Mouse (Mus musculus) cerebellum, adult 11-12 months (tissue): Measurements from ENCODE around the gene Nrip1.
"Not testable (repeated sequence)": the region's sequence is repeated elsewhere in the genome, so short reads cannot be mapped to it uniquely, and the experiment has no call there.

Experiments used
- DNase-seq: peaks from one replicate; pipeline ENCODE4 v3.0.0; 2022

The Nrip1 gene

DNA sequence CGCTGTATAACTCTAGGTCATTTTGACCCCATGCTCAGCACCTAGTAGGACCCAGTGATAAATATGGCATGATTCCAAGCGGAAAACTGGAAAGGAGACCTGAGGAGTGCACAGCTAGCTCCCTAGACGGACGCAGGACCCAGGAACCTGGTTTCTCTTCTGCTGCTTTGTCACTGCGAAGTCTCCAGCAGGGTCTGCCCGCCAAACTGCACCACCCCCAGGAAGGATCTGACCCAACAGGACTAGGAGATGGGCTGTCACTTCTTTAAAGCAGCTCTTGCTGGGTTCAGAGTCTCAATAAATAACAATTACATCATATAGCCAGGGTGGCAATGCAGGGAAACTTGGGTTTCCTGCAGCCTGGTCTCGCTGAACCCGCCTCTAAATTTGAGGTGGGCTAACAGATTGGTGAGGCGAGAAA, at the start of gene Nrip1:
Nrip1 (minus strand) TSS at position 157 of the 421 bp plus-strand sequence.
- peak; percentile 80 for DNase-seq

DNA sequence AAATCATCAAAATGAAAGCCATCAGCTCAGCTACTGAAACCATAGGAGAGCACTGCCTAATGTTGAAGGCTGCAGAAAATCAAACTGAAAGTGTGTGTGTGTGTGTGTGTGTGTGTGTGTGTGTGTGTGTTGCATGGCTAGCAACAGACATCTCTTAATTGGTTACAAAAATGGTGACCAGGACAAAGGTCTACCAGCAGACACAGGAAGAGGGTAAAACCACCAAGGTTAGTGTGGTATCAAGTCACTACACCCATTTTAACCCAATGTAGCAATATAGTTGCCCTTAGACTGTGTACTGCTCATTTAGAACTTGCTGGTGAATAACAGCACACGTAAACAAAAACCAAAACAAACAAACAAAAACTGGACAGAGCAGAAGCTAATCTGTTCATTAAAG, 48.9 kb upstream of the Nrip1 start:
- DNase-seq: no peak

DNA sequence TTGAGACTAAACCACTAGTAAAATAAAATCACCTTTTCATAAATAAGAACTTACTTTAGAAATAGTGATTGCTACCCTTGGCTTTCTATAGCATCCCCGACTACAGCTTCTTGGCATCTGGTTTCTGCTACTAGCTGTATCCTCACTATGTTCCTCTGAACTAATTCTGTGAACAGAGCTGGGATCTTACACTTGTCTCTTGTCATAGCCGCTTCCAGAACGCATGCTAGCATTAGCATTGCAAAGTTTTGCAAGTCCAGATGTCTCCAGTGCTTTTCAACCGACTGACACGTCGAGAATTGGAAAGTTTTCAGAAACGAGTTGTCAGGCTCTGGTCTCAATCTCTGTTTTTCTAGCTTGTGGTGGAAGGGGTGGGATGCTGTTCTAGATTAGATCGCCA, 46.2 kb upstream of the Nrip1 start:
- DNase-seq: no peak

DNA sequence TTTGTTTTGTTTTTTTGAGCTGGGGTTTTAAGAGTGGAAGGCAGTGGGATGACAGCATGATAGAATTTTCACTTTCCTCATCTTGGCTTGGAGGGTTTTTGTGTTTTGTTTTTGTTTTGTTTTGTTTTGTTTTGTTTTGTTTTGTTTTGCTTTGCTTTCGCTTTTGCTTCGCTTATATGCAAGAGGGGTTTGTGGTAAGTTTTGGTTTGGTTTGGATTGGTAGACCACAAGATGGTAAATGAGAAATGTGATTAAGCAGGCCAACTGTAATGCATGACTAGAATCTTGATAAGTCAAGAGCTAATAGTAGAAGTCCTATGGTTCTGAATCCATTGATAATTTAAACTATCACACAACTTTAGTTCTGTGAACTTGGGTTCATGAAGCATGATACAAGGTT, 42.9 kb upstream of the Nrip1 start:
- DNase-seq: no peak

DNA sequence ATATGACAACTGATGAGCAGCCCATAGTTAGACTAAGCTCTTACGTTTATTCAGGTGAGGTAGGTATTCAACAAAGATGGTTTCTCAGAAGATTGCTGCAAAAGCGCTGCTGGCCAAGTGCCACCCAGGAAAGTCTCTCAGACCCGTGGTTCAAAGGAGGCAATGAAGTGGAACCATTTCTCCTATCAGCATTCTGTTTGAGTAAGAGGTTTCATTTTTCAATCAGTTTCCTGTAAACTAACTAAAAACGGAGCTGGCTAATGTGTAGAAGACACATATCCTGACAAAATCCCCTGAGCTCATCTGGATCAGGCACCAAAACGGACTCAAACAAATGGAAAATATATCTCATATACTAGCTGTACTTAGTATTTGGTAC, 42.4 kb upstream of the Nrip1 start:
- no peak for DNase-seq

DNA sequence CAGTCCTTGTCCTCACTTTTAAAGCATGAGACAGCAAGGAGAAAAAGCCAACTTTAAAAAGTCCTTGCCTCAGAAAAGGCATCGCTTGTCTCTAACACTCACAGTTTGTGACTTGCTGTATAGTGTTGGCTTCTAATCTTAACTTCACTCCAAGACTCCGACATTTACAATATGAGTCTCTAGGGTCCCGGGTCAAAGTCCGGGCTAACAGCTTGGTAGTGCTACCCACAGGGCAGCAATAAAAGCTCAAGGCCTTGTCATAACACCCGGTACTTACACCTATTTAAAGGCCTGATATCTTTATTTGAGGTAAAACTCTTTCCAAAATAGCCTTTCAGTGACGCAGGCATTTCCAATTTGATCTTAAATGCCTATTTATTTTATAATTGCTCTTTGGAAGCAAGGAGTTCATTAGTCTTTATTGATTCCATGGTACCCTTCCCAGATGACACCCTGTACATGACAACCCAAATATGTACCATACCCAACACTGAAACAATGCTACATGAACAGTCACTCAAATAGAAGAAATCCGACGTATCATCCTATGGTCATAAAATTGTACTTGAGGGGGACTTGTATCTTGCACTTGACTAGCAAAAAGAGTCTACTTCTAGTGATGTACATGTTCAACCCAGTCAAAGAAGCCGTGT, 41.9 kb upstream of the Nrip1 start:
- DNase-seq: no peak

DNA sequence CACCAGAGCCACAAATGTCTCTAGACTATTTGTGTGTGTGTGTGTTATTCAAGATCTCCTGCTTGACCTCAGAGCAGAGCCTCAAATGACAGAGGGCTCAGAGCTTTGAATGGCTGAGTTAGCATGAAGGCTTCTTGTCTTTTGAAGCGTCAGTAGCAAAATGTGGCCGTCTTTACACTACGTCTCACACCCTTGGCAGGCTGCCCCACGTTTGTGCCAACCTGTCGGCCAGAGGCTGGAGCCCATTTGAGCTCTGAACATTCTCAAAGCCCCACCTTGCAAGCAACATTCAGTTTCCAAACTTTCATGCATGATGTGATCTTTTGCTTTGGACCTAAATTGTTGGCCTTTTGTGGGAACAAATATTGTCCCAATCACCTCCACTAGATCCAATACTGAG, 40.9 kb upstream of the Nrip1 start:
- DNase-seq: no peak

DNA sequence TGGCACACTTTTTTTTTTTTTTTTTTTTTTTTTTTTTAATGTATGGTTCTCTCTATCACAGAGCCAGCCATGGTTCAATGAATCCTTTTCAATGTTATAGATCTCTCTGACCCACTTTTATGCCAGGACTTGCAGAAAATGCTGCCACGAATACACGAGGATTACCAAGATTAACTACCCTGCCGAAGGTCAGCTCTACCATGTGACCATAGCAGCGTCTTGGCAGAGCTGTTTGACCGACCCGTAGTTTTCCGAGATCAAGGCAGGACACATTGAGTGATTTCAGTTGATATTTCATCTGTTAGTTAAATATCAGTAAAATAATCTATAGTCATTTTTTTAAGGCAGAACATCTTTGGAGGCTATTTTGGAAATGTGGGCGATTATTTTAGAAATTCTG, 40.0 kb upstream of the Nrip1 start:
- no peak for DNase-seq

DNA sequence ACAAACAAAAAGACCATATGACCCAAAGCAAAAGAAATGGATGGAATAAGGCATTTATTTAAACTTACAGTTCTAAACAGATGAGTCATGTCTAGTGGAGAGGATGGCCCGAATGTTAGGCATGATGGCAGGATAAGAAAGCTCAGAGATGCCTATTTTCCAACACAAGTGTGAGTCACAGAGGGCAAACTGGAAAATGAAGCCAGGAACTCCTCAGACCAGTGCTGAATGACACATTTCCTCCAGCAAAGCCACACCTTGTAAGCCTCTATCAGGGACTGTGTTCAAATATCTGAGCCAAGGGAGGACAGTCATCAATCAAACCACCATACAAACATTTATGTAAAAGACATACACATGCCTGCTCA, 35.7 kb upstream of the Nrip1 start:
- no peak for DNase-seq

DNA sequence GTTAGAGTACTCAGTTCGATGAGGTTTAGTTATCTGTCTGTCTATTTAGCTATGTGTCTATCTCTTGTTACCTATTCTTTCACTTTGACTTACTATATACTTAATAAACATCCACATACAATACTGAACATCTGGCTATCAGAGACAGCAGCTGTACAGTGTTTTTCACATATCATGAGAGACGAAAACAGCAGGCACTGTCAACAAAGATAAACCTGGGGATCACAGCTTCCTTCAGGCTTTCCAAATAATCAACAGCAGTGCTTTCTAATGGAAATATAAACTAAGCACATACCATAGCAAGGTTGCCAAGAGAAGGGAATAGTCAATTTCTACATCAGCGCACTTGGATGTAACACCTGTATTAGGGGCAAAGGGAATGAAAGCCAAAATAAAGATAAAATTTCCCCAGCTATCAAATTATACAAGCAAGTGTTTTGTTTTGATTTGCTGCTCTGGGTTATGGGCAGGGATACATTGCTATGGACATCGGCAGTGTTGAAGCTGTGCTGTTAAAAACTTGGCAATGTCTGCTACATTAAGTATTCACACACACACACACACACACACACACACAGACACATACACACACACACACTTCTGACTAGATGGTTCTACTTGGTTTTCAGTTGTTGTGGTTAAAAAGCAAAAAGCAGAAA, 35.2 kb upstream of the Nrip1 start:
- no peak for DNase-seq

DNA sequence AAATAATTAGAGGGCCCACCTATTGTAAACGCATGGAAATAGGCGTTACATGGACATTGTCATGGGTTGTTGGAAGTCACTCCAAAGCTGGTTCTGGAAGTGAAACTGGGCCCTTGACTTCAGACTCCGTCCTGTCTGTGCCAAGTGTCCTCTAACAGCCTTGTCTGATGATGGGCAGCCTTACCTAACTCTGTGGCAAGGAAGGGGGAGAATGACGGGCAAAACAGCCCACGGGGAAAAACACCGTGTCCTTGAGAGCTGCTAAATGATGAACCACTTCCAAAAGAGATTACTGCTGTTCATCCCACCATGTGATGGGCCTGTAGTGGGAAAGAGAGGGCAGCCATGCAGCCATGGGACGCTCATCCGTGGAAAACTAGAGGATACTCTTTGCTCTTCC, 34.6 kb upstream of the Nrip1 start:
- DNase-seq: no peak

DNA sequence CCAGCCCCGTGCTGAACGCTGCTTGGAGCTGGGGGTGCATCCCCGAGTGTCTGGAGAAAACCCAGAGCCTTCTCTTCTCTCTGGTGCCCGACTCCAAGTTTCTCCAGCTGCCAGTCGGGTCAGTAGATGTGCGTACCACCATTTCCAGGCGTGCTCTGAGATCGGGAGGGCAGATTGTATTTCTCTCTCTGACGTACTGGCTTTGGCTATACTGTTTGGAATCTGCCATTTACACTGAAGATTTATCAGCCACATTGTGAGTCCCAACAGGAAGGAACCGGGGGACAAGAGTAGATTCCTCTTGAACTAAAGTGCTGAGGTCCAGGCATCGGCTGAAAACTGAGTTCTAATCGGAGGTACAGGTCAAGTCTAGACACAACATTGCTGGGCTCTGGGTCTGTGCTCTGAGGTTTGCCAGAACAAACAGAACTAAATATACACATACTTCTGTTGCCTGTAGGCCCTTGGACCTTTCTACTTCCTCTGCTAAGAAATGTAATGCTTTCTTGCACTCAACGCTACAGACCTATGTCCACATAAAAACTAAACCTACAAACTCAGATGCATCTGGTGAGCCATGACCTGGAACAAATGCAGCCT, 33.8 kb upstream of the Nrip1 start:
- DNase-seq: no peak

DNA sequence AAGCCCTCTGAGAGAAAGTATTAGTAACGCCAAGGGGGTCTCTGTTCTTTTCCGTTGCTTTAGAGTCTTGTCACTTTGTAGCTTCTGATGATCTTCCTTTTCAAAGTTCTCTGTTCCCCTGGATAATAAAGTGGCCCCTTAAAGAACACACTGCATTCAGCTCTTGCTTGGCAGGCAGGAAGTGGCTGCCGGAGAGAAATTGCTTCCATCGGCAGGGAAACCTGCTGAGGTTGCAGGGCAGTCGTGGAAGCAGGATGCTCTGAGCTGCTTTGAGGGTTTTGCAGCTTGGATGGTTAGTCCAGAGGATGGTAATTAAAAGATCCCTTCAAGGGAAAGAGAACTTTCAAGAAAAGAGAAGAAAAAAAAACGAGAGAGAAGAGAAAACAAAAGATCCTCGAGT, 33.3 kb upstream of the Nrip1 start:
- no peak for DNase-seq

DNA sequence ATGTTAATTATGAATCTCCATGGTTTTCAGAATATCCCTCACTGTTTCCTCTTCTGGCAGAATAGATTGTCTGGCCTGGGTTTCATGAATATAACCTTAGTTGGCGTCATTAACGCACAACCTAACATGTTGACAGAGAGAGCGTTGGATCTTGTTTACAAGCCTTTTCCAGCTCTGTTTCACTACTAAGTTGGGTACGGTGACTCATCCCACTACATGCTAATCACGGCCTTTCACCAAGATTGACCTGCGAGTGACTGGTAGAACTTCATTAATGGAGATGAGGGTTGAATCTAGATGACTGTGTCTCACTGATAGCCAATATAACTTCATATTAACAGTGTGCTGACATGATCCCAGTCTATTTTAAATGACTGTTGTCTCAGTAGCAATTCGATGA, 32.7 kb upstream of the Nrip1 start:
- no peak for DNase-seq

DNA sequence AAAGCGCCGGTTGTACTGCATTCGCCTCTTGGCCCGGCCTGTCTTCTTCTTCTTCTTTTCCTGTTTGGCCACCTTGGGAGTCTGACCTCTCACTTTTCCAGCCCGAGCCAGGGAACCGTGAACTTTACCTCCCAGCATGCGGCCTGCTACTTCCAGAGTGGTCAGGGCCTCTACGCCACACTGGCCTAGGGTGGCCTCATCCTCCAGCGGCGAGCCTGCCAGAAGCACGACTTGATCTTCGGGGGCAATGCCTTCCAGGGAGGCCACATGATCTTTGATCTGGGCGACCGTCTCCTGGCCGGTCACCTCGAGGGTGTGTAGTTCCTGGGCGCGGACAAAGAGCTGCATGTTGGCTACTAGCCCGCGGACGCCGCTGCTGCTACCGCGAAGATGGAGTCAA, 29.7 kb upstream of the Nrip1 start:
- not testable (repeated sequence) for DNase-seq

DNA sequence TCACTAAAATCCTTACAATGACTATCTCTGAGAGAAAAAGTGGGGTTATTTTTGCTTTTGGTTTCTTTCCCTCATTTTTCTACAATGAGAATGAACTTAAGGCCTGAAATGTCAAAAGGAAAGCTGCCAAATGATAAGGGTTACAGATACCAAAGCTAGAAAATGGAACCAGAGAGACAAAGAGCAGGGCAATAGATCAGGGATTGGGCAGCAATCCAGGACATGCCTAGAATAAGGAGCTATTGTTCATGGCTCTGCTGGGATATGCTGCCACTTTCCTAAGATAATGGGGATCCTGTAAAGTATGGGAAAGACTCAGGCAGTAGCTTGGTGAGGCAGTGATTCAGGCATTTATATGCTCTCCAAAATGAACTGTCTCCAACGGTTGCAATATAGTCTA, 22.9 kb upstream of the Nrip1 start:
- DNase-seq: no peak

DNA sequence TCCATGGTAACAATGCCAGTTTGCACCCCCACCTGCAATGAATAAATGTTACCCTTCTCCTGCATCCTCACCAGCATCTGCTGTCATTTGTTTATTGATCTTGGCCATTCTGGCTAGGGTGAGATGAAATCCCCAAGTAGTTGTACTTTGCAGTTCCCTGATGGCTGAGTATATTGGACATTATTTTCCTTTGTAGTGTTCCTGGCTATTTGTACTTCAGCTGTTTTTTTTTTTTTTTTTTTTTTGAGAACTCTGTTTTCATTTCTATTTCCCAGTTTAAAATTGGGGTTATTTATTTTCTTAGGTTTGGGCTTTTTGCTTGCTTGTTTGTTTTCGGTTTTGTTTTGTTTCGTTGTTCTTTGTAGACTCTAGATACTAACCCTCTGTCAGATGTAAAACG, 19.6 kb upstream of the Nrip1 start:
- no peak for DNase-seq

DNA sequence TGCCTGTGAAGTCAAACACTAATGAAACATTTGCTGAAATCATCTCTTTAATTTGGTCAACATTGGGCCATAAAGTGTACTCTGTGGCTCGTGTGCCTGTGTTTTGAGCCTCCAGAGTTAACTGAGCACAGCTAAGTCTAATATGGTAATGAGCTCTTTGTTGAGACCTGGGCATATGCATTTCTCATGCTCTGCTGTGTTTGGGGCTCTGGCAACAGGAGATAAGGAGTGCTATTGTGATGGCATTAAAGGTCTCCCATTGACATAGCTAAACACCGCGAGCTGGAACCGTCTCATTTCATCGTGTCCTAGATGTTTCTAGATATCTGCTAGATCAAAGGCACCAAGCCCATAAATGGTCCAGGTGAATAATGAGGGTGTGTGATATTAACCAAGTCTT, 12.9 kb upstream of the Nrip1 start:
- DNase-seq: no peak

DNA sequence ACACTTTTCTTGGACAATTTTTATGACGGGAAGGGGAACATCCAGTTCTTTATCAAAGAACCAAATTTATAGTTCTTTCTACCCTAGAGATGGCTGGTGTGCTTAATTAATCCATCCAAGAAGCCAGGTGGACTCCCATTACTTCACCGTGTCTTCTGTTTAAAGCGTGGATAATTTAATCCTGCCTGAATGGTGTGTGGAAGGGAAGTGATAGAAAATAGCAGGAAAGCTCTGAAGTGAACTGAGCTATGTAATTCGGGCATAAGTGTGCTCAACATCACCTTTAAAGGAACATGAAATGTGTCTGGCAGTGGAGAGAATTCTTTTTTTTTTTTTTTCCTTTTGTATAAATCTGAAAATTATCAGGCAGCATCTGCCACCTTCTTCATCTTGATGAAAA, 12.4 kb upstream of the Nrip1 start:
- DNase-seq: no peak

DNA sequence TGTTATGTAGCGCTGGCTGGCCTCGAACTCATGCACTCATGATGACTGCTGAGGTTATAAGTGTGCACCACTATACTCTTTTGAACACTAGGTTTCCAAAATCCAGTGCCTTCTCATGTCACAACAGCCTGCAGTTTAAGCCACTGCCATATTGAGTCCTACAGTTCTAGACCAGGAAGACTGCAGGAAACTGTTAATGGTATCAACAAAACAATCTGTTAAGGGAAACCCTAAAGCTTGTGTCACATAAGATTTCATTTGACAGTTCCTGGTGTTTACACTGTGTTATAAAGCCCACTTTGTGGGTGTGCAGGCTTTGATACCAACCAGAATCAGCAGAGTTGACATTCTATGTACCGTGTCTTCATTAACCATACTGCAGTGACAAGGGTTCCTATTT, 3.6 kb upstream of the Nrip1 start:
- DNase-seq: no peak

DNA sequence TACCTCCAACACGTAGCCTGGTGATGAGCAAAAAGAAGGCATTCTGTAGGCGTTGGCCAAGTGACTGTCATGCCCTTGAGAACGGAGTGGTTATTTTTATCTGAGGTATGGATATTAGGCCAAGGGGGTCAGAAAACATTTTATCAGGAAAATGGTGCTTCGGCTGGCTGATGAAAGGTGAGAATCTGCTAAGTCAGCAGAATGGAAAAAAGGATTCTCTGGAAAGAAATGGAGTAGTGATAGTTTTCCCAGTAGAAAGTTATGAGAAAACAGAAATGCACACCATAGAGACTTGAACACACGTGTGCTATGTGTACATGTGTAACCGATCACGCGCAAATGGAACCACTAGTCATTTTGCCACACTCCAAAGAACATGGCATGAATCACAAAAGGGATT, 3.0 kb upstream of the Nrip1 start:
- DNase-seq: no peak

DNA sequence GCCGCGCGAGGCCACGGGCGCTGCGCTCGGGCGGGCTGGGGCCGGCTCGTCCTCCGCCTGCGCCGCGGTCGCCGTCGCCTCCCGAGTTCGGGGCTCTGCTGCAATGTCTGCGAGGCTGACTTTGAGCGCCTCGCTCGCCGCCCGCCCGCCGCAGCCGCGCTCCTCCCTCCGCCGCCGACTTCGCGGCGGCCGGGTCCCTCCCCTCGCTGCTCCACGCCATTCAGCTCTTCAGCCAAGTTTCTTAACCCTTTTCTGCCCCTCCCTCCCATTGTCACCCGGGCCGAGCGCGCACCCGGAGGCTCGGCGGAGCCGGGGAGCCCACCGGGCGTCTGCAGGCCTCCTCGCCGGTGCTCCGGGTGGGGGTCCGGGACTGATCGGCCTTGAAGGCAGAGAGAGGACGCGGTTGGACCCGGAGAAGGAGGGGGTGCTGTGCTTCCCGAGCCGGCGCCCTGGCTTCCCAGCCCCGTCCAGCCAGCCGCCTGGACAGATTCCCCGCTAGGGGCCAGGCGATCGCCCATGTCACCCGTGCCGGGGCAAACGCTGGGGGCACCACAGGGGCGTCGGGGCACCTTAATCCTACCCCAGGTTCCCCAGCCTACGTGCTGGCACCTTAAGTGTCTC, 576 bp downstream of the Nrip1 start:
- DNase-seq: peak; percentile 87

DNA sequence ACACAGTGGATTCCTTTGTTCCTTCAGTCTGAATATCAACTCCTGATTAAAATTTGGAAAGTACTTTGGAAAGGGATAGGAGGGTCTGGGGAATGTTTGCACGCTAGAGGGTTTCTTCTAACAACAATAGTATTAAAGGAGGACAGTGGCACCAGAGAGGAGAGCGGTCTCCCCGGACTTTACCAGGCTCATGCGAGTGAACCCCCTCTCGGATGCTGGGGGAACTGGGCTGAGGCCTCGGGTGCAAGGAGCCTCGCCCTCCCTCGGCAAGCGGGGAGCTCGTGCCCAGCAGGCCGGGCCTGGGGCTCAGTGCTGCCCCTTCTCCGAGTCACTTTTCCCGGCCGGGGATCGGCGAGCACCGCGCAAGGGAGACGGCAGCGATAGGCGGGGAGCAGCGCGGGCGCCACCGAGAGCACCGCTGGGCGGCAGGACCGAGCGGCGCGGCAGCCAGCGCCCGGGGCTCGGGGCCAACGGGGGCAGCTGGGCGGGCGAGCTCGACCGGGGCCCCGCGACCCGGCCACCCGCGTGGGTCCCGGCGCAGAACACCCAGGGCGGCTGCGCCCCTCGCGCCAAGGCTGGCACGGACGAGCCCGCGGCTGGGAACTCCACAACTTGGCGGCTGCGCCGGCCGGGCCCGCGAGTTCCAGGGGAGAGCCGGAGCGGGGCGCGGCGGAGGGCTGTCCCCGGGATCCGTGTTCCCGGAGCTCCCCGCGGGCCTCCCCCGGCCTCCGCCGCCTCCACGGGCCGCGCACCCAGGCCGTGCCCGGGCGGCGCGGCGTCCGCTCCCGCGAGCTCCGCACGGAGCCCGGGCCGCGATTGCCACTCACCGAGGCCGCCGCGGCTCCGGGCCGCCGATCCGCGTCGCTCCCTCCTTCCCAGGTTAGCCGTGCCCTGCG, 1.3 kb downstream of the Nrip1 start:
- peak; percentile 69 for DNase-seq

DNA sequence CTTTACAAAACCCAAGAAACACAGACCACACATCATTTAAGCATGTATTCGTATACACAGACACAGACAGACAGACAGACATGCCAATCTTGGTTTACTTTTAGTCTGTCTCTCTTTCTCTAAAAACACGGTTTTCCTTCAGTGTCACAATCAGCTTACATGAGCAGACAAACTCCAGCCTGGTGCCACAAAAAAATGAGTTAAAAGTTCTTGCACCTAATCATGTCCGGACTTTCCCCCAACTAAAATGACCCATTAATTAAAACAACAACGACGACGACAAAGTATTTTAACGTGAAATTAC, 2.1 kb downstream of the Nrip1 start:
- DNase-seq: no peak
